Mouse (Mus musculus) midbrain, postnatal 0 days (tissue): Measurements from ENCODE around the gene Strn4. TPM values are rescaled to one million over a fixed set of nuclear protein-coding genes. Genes with fewer than 3 reads are reported as not detected.
A peak's percentile ranks its signal among the peaks of the same experiment; 100 is the strongest.

Experiments used
- ATAC-seq: fragments of 200-750 bp; cut with Nextera tagmentation; 2 replicates; pipeline ENCODE4 v1.8.0; 2017; ENCODE audit warnings: moderate number of reproducible peaks, mild to moderate bottlenecking, moderate TSS enrichment, moderate library complexity; ENCODE audit not compliant: low FRiP score
- DNase-seq: peaks from one replicate; pipeline ENCODE4 v3.0.0-alpha.2; 2015; ENCODE audit warnings: low spot score
- H3K27ac ChIP-seq: fragments of 300-500 bp; sonication (generic); 2 replicates; pipeline ENCODE4 v1.5.1; 2014; ENCODE audit warnings: low read depth, mild to moderate bottlenecking, low read length, mixed read lengths
- H3K27me3 ChIP-seq: fragments of 300-500 bp; sonication (generic); 2 replicates; pipeline ENCODE4 v1.6.1; 2014; ENCODE audit warnings: low read length, control low read depth, mixed read lengths; ENCODE audit not compliant: insufficient read depth
- H3K36me3 ChIP-seq: fragments of 300-500 bp; sonication (generic); 2 replicates; pipeline ENCODE4 v1.6.1; 2014; ENCODE audit warnings: low read length, control low read depth, mixed read lengths; ENCODE audit not compliant: insufficient read depth
- H3K4me1 ChIP-seq: fragments of 300-500 bp; sonication (generic); 2 replicates; pipeline ENCODE4 v1.6.1; 2014; ENCODE audit warnings: mild to moderate bottlenecking, control low read depth, antibody characterized with exemption, low read length, mixed read lengths; ENCODE audit not compliant: insufficient read depth
- H3K4me2 ChIP-seq: fragments of 300-500 bp; sonication (generic); 2 replicates; pipeline ENCODE4 v1.6.1; 2014; ENCODE audit warnings: low read depth, mild to moderate bottlenecking, low read length, mixed read lengths; ENCODE audit not compliant: poor library complexity, severe bottlenecking
- H3K4me3 ChIP-seq: fragments of 300-500 bp; sonication (generic); 2 replicates; pipeline ENCODE4 v1.5.1; 2014; ENCODE audit warnings: low read depth, mild to moderate bottlenecking, low read length, moderate library complexity
- H3K9ac ChIP-seq: fragments of 300-500 bp; sonication (generic); replicated peaks from 2 replicates; pipeline ENCODE4 v1.6.1; 2014; ENCODE audit warnings: mild to moderate bottlenecking, low read length, moderate library complexity, mixed read lengths; ENCODE audit not compliant: poor library complexity, severe bottlenecking
- H3K9me3 ChIP-seq: fragments of 300-500 bp; sonication (generic); 2 replicates; pipeline ENCODE4 v1.6.1; 2016; ENCODE audit warnings: low read length, control low read depth
- CTCF ChIP-seq: IDR thresholded peaks from 2 replicates; pipeline ENCODE4 v1.5.1; 2016; ENCODE audit warnings: antibody characterized with exemption, mild to moderate bottlenecking
- WGBS: fragments of 180-500 bp; shearing (Covaris S2); extraction: QIAGEN DNeasy Blood & Tissue Kit; methylation state at CpG from one replicate; pipeline ENCODE4 v1.1.7; 2014; 5-methylcytosine and 5-hydroxymethylcytosine counted together
- polyA plus RNA-seq: library from polyadenylated mRNA; unstranded; fragments of >200 nt; fragmentation: Nextera tagmentation; extraction: Ambion mirVana; gene quantifications from 2 replicates; pipeline ENCODE4 v1.2.1, GENCODE M21; 2015
- total RNA-seq: library from RNA; depleted of rRNA; stranded (reverse); fragments of >200 nt; gene quantifications from 2 replicates; pipeline ENCODE4 v1.2.3, GENCODE M21; 2014; rRNA removed

Strn4 gene
- total and polyA plus RNA-seq, 2 experiments from 2014 or later: 165 to 291 TPM

- DNase-seq (peak; percentile 23), ATAC-seq (0 out of 2 replicates have a peak, but pooled peaks have one; percentile 11)
- WGBS: 14% methylated on average over 61 of the region's 95 CpGs
- Histone ChIP-seq H3K4me2 (peak overlapping the region; percentile 18; the same call in 1 of the 2 replicates), H3K27me3 (0 out of 2 replicates have a peak, but pooled peaks cover 3% of the 10 kb centered on the region), H3K9me3 (no peaks in the 10 kb centered on the region), H3K4me3 (peak overlapping the region; percentile 16; the same call in 1 of the 2 replicates), H3K27ac (no peak overlapping the region), H3K4me1 (no peaks in the 10 kb centered on the region), H3K36me3 (peaks cover 22% of the 10 kb centered on the region), H3K9ac (no peak overlapping the region)
- no peak for TF ChIP-seq CTCF
Observed at GRCm38 (mm10) chr7:16885271-16885776, 69.6 kb downstream of the Strn4 start.

GRCm38 (mm10) chr7:16885905-16886304 lies 70.2 kb downstream of the Strn4 start:
- Histone ChIP-seq H3K4me3 (peak overlapping the region; percentile 16; the same call in 1 of the 2 replicates), H3K27ac (no peak overlapping the region), H3K36me3 (peaks cover 22% of the 10 kb centered on the region), H3K9me3 (no peaks in the 10 kb centered on the region), H3K4me2 (no peak overlapping the region), H3K27me3 (0 out of 2 replicates have a peak, but pooled peaks cover 3% of the 10 kb centered on the region), H3K4me1 (no peaks in the 10 kb centered on the region), H3K9ac (no peak overlapping the region)
- DNase-seq (no peak), ATAC-seq (0 out of 2 replicates have a peak, but pooled peaks have one; percentile 3)
- 46% methylated on average over 58 of the region's 59 CpGs for WGBS
- no peak for TF ChIP-seq CTCF

Other genes with a start within 250 kb of the Strn4 start
- 157 and 177 TPM in 2 replicates for gene Arhgap35, start 200.9 kb upstream of the Strn4 start, total RNA-seq
- gene Arhgap35, start 200.9 kb upstream of the Strn4 start, polyA plus RNA-seq: 25.3 and 26.9 TPM in 2 replicates
- gene Ceacam15, start 140.2 kb upstream of the Strn4 start, total RNA-seq: not detected in 2 replicates
- gene Ceacam15, start 140.2 kb upstream of the Strn4 start, polyA plus RNA-seq: not detected in 2 replicates
- gene Ceacam9, start 94.0 kb upstream of the Strn4 start, total RNA-seq: not detected in 2 replicates
- 0.21 and 0.39 TPM in 2 replicates for gene Ceacam9, start 94.0 kb upstream of the Strn4 start, polyA plus RNA-seq
- 516 and 573 TPM in 2 replicates for gene Ap2s1, start 77.5 kb upstream of the Strn4 start, total RNA-seq
- 556 and 589 TPM in 2 replicates for gene Ap2s1, start 77.5 kb upstream of the Strn4 start, polyA plus RNA-seq
- gene Slc1a5, start 34.5 kb upstream of the Strn4 start, total RNA-seq: 15.2 and 20.1 TPM in 2 replicates
- 8.9 and 9.2 TPM in 2 replicates for gene Slc1a5, start 34.5 kb upstream of the Strn4 start, polyA plus RNA-seq
- gene Fkrp, start 843 bp downstream of the Strn4 start, total RNA-seq: 81.4 and 85.9 TPM in 2 replicates
- 50.0 and 53.5 TPM in 2 replicates for gene Fkrp, start 843 bp downstream of the Strn4 start, polyA plus RNA-seq
- gene Prkd2, start 27.0 kb downstream of the Strn4 start, total RNA-seq: 3.2 and 4.9 TPM in 2 replicates
- gene Prkd2, start 27.0 kb downstream of the Strn4 start, polyA plus RNA-seq: 3.9 TPM in 2 replicates
- 86.0 and 107 TPM in 2 replicates for gene Dact3, start 59.4 kb downstream of the Strn4 start, total RNA-seq
- 7.5 and 7.7 TPM in 2 replicates for gene Dact3, start 59.4 kb downstream of the Strn4 start, polyA plus RNA-seq
- gene Gng8, start 75.9 kb downstream of the Strn4 start, total RNA-seq: 1.9 and 5.2 TPM in 2 replicates
- 12.3 and 15.9 TPM in 2 replicates for gene Gng8, start 75.9 kb downstream of the Strn4 start, polyA plus RNA-seq
- gene Ptgir, start 90.6 kb downstream of the Strn4 start, total RNA-seq: 0.11 and 0.14 TPM in 2 replicates
- 0.11 TPM in 1 of 2 replicates, not detected in the other for gene Ptgir, start 90.6 kb downstream of the Strn4 start, polyA plus RNA-seq
- gene Calm3, start 108.2 kb downstream of the Strn4 start, total RNA-seq: 1,835 and 1,985 TPM in 2 replicates
- 467 and 471 TPM in 2 replicates for gene Calm3, start 108.2 kb downstream of the Strn4 start, polyA plus RNA-seq
- 155 and 174 TPM in 2 replicates for gene Pnmal2, start 128.8 kb downstream of the Strn4 start, total RNA-seq
- gene Pnmal2, start 128.8 kb downstream of the Strn4 start, polyA plus RNA-seq: 180 and 187 TPM in 2 replicates
- 41.2 and 54.0 TPM in 2 replicates for gene Pnmal1, start 143.8 kb downstream of the Strn4 start, total RNA-seq
- gene Pnmal1, start 143.8 kb downstream of the Strn4 start, polyA plus RNA-seq: 64.8 and 65.2 TPM in 2 replicates
- 48.8 and 49.0 TPM in 2 replicates for gene Gm42372, start 167.2 kb downstream of the Strn4 start, total RNA-seq
- 9.0 and 9.2 TPM in 2 replicates for gene Gm42372, start 167.2 kb downstream of the Strn4 start, polyA plus RNA-seq
- 5.5 and 5.8 TPM in 2 replicates for gene Ccdc8, start 176.8 kb downstream of the Strn4 start, total RNA-seq
- gene Ccdc8, start 176.8 kb downstream of the Strn4 start, polyA plus RNA-seq: 2.0 and 2.5 TPM in 2 replicates
- 56.4 and 61.0 TPM in 2 replicates for gene Ppp5c, start 212.0 kb downstream of the Strn4 start, total RNA-seq
- gene Ppp5c, start 212.0 kb downstream of the Strn4 start, polyA plus RNA-seq: 144 and 145 TPM in 2 replicates
- gene Hif3a, start 246.5 kb downstream of the Strn4 start, total RNA-seq: 13.6 and 16.9 TPM in 2 replicates
- 2.0 and 2.7 TPM in 2 replicates for gene Hif3a, start 246.5 kb downstream of the Strn4 start, polyA plus RNA-seq